Mouse (Mus musculus) thymus, postnatal 10 days (tissue): ENCODE results near the gene Gm21680.
"Not testable (repeated sequence)": the region's sequence is repeated elsewhere in the genome, so short reads cannot be mapped to it uniquely, and the experiment has no call there.

Experiments used
- DNase-seq, 2 experiments: peaks; one replicate each; pipeline ENCODE4 v3.0.0; 2021; ENCODE audit warnings: low spot score in 2 of 2

Gene Gm21680

DNA sequence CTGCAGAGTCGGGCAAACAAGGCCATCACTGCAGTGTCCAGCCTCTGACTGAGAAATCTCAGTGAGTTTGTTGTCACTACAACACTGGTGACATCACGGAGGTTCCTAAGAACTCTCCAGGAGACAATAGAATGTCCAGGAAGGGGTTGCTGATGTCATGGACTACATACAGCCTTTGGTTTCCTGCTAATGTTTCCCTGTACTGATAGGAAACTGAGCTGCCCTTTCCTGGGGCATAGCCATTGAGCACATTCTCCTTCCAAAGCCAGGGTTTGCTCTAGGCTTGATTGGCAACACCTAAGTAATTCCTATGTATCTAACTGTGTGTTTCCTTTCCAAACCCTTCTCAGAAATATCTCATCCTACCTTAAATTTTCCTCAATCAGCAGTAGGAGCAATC is at the start of gene Gm21680:
TSS of gene Gm21680 (minus strand) at position 101 of the 400 bp plus-strand sequence.
- not testable (repeated sequence) for DNase-seq

DNA sequence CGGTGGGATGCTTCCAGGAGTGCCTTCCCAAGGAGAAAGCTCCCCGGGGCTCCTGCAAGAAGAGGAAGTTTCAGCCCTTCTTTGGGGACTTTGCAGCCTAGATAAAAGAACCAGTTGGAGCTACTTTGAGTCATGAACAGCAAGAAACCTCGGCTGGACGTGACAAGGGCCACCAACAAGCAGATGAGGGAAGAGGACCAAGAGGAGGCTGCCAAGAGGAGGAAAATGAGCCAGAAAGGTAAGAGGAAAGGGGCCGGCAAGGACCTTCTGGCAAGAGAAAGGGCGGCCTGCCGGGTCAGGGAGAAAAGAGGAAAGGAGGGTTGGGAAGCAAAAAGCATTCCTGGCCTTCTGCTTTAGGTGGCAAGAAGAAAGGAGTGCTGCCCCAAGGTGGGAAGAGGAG is 35.2 kb upstream of the Gm21680 start:
- DNase-seq = not testable (repeated sequence)

DNA sequence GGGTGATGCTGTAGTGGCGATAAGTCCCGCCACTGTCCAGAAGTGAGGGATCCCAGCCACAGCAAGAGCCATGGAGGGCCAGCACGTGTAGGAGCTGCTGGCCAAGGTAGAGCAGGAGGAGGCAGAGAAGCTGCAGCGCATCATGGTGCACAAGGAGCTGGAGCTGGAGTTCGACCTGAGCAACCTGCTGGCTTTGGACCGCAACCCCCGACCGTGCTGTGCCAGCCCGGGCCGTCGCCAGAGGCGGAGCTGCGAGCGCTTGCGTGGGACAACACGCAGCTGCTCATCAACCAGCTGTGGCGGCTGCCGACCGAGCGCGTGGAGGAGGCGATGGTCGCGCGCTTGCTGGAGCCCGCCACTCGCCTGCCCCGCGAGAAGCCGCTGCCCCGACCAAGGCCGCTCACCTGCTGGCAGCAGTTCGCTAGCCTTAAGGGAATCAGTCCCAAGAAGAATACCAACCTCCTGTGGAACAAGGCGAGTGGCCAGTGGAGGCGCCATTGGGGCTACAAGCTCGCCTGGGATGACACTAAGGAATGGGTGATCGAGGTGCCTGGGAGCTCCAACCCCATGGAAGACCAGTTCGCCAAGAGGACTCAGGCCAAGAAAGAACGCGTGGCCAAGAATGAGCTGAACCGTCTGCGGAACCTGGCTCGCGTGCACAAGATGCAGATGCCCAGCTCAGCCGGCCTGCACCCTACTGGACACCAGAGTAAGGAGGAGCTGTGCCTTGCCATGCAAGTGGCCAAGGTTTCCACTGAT is 34.7 kb upstream of the Gm21680 start:
- not testable (repeated sequence) for DNase-seq

DNA sequence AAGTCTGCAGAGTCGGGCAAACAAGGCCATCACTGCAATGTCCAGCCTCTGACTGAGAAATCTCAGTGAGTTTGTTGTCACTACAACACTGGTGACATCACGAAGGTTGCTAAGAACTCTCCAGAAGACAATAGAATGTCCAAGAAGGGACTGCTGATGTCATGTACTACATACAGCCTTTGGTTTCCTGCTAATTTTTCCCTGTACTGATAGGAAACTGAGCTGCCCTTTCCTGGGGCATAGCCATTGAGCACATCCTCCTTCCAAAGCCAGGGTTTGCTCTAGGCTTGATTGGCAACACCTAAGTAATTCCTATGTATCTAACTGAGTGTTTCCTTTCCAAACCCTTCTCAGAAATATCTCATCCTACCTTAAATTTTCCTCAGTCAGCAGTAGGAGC is 32.2 kb upstream of the Gm21680 start, which contains the start of gene Gm1979:
TSS of gene Gm1979 (minus strand) at position 101 of the 400 bp plus-strand sequence.
- not testable (repeated sequence) for DNase-seq

DNA sequence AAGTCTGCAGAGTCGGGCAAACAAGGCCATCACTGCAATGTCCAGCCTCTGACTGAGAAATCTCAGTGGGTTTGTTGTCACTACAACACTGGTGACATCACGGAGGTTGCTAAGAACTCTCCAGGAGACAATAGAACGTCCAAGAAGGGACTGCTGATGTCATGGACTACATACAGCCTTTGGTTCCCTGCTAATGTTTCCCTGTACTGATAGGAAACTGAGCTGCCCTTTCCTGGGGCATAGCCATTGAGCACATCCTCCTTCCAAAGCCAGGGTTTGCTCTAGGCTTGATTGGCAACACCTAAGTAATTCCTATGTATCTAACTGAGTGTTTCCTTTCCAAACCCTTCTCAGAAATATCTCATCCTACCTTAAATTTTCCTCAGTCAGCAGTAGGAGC is 16.1 kb upstream of the Gm21680 start, which contains the start of gene Gm21698:
TSS of gene Gm21698 (minus strand) at position 101 of the 400 bp plus-strand sequence.
- DNase-seq = not testable (repeated sequence)

DNA sequence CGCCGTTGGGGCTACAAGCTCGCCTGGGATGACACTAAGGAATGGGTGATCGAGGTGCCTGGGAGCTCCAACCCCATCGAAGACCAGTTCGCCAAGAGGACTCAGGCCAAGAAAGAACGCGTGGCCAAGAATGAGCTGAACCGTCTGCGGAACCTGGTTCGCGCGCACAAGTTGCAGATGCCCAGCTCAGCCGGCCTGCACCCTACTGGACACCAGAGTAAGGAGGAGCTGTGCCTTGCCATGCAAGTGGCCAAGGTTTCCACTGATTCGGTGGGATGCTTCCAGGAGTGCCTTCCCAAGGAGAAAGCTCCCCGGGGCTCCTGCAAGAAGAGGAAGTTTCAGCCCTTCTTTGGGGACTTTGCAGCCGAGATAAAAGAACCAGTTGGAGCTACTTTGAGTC is 15.4 kb downstream of the Gm21680 start:
- DNase-seq = not testable (repeated sequence)

DNA sequence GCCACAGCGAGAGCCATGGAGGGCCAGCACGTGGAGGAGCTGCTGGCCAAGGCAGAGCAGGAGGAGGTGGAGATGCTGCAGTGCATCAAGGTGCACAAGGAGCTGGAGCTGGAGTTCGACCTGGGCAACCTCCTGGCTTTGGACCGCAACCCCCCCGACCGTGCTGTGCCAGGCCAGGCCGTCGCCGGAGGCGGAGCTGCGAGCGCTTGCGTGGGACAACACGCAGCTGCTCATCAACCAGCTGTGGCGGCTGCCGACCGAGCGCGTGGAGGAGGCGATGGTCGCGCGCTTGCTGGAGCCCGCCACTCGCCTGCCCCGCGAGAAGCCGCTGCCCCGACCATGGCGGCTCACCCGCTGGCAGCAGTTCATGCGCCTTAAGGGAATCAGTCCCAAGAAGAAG is 15.9 kb downstream of the Gm21680 start:
- not testable (repeated sequence) for DNase-seq

DNA sequence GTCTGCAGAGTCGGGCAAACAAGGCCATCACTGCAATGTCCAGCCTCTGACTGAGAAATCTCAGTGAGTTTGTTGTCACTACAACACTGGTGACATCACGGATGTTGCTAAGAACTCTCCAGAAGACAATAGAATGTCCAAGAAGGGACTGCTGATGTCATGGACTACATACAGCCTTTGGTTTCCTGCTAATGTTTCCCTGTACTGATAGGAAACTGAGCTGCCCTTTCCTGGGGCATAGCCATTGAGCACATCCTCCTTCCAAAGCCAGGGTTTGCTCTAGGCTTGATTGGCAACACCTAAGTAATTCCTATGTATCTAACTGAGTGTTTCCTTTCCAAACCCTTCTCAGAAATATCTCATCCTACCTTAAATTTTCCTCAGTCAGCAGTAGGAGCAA is 18.1 kb downstream of the Gm21680 start, which contains the start of gene Gm21671:
TSS of gene Gm21671 (minus strand) at position 101 of the 400 bp plus-strand sequence.
- not testable (repeated sequence) for DNase-seq

DNA sequence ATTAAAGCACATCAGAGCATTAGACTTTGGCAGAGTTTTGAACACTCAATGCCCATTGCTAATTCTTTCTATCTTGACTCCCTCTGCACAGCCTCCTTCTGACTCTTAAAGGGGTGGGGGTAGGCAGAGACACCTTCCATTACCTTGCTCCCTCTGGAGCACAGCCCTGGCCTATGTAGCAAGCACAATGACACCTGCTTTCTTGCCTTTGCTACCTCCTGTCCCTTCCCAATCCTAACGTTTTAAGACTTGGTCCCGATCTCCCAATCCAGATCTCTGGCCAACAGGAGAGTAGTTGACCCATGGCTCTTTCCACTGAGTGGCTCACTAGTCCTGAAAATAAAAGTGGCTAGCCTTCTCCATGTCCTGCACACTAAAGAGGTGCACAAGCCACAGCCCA is 27.1 kb downstream of the Gm21680 start:
- DNase-seq = not testable (repeated sequence)

DNA sequence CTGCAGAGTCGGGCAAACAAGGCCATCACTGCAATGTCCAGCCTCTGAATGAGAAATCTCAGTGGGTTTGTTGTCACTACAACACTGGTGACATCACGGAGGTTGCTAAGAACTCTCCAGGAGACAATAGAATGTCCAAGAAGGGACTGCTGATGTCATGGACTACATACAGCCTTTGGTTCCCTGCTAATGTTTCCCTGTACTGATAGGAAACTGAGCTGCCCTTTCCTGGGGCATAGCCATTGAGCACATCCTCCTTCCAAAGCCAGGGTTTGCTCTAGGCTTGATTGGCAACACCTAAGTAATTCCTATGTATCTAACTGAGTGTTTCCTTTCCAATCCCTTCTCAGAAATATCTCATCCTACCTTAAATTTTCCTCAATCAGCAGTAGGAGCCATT is 30.2 kb downstream of the Gm21680 start, which contains the start of gene Gm21663:
TSS of gene Gm21663 (minus strand) at position 101 of the 400 bp plus-strand sequence.
- DNase-seq = not testable (repeated sequence)
